28 mouse cellular contexts compared by ENCODE assay signal in the genomic region with DNA sequence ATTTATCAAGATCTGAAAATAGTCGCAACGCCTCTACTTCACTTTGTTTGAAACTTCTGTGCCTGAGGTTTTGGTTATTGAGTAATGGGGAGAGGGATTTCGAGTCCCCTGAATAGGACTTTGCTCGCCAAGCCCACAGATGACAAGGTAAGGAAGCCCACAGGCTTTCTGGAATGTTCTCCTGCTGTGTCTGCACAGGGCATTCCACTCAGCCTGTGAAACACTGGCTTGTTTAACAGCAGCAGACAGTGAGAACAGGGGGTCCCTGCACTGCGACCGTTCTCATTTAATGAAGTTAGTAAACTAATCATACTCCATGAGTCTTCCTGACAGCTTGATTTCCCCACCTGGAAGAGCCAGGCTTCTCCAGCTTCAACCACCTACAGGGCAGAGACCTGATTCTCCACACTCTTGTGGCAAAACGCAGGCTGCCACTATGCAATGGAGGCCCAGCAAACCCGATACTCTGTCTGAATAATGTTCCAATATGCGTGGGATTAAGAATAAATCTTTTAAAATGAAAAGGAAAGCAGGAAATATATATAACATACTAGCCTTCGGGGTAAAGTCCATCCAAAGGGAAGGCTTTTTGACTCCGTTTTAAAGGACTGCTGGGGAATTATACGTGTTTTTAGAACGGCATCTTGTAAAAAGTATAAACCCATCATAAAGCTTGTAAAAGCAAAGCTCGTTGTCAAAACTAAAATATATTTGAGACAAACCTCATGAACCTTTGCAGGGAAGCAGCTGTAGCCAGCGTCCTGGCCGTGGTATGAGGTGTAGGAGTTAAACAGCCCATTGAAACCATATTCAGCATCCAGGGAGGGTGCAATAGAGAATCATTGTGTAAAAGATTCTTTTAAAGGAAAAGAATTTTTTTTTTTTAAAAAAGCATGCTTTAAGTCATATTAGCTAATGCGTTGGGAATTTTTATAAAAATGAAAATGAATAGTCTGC.
A peak's percentile ranks its signal among the peaks of the same experiment; 100 is the strongest.
DNase-seq lines count a peak whose midpoint lies in the region; ATAC-seq and TF ChIP-seq lines count a peak whose summit lies in the region.
"Had no signal": no experiment of that assay in that cellular context is flagged by ENCODE, and none has a peak within 500 bp of the region (broad histone marks: within the 10 kb centered on the region; RNA-seq: fewer than 3 reads in every experiment).

No protein-coding gene starts in this region.

- no peaks in the 10 kb centered on the region for H3K36me3 ChIP-seq in heart, embryonic 10.5 days
- no peaks in the 10 kb centered on the region for H3K36me3 ChIP-seq in limb, embryonic 14.5 days (ENCODE audit: control insufficient read depth, insufficient read depth, low read length)
- H3K36me3 ChIP-seq: forebrain, embryonic 15.5 days; heart, embryonic 13.5 days; lung, embryonic 15.5 days; midbrain, embryonic 15.5 days had no signal

- H3K4me3 ChIP-seq in heart, embryonic 10.5 days, result no peak overlapping the region
- H3K4me3 ChIP-seq in limb, embryonic 14.5 days (replicated peaks; ENCODE audit: low read length), result no peak overlapping the region
- H3K4me3 ChIP-seq: forebrain, embryonic 15.5 days; heart, embryonic 13.5 days; lung, embryonic 15.5 days; midbrain, embryonic 15.5 days had no signal

- no peaks in the 10 kb centered on the region for H3K9me3 ChIP-seq in heart, embryonic 10.5 days
- no peaks in the 10 kb centered on the region for H3K9me3 ChIP-seq in limb, embryonic 14.5 days (ENCODE audit: control insufficient read depth, low read length)
- H3K9me3 ChIP-seq: forebrain, embryonic 15.5 days; heart, embryonic 13.5 days; lung, embryonic 15.5 days; midbrain, embryonic 15.5 days had no signal

- peak; percentile 65 for DNase-seq in heart, embryonic 10.5 days (ENCODE audit: low spot score)
- no peak for DNase-seq in heart, adult 11 months
- peak; percentile 10 for DNase-seq in retina, embryonic 14.5 days (ENCODE audit: low spot score)
- DNase-seq in retina, postnatal 1 day, result no peak
- DNase-seq in limb, embryonic 14.5 days (ENCODE audit: low spot score), result peak; percentile 31
- no peak for DNase-seq in adipocyte (ENCODE audit: low spot score)
- no peak for DNase-seq in cerebellum, adult 11 months
- DNase-seq: adrenal gland, postnatal 10 days; cerebellum, adult 8-10 months; cerebellum, postnatal 36 days; gastrocnemius, postnatal 14 days; heart, adult 18-20 months; heart, postnatal 14 days; kidney, adult 9 months; kidney, postnatal 14 days; left cerebral cortex, postnatal 4 days; lung, postnatal 4 days; thymus, adult 2 months; thymus, postnatal 4 days had no signal

- H3K27ac ChIP-seq in heart, embryonic 10.5 days, result no peak overlapping the region
- peak overlapping the region; percentile 35 for H3K27ac ChIP-seq in limb, embryonic 14.5 days (replicated peaks; ENCODE audit: low read depth, low read length)
- H3K27ac ChIP-seq: forebrain, embryonic 15.5 days; heart, embryonic 13.5 days; hindbrain, postnatal 0 days; liver, embryonic 14.5 days; lung, embryonic 15.5 days; midbrain, embryonic 15.5 days; stomach, postnatal 0 days had no signal

- H3K9ac ChIP-seq in limb, embryonic 14.5 days (ENCODE audit: low read depth, low read length, severe bottlenecking), result 0 out of 2 replicates have a peak overlapping the region, but pooled peaks have one; percentile 28
- H3K9ac ChIP-seq: forebrain, embryonic 15.5 days; heart, embryonic 13.5 days; liver, embryonic 14.5 days; lung, embryonic 15.5 days; midbrain, embryonic 15.5 days had no signal

- TF ChIP-seq POLR2A in limb, embryonic 14.5 days (IDR thresholded peaks at IDR 0.05; ENCODE audit: borderline replicate concordance, extremely low read depth, insufficient read depth, insufficient read length), result no peak

- no peaks in the 10 kb centered on the region for H3K4me1 ChIP-seq in heart, embryonic 10.5 days
- peaks cover 10% of the 10 kb centered on the region for H3K4me1 ChIP-seq in limb, embryonic 14.5 days (ENCODE audit: control insufficient read depth, insufficient read depth, low read length)
- H3K4me1 ChIP-seq: forebrain, embryonic 15.5 days; lung, embryonic 15.5 days; midbrain, embryonic 15.5 days had no signal

- ATAC-seq in limb, embryonic 14.5 days (ENCODE audit: low FRiP score, low read depth), result peak; percentile 65
- ATAC-seq: CD4-positive, CD25-positive, alpha-beta regulatory T cell, adult 4 months; forebrain, embryonic 15.5 days; hindbrain, postnatal 0 days; intestine, embryonic 16.5 days; midbrain, embryonic 15.5 days had no signal

- peak overlapping the region; percentile 35 for H3K4me2 ChIP-seq in limb, embryonic 14.5 days (replicated peaks; ENCODE audit: low read depth, low read length, severe bottlenecking)
- H3K4me2 ChIP-seq: forebrain, embryonic 15.5 days; heart, embryonic 13.5 days; lung, embryonic 15.5 days; midbrain, embryonic 15.5 days had no signal

- 80% methylated on average over 17 of the region's 17 CpGs for WGBS in heart, embryonic 10.5 days
- 32% methylated on average over 17 of the region's 17 CpGs for WGBS in limb, embryonic 14.5 days

- H3K27me3 ChIP-seq in heart, embryonic 10.5 days (ENCODE audit: insufficient read depth, poor library complexity, severe bottlenecking), result no peaks in the 10 kb centered on the region
- H3K27me3 ChIP-seq in limb, embryonic 14.5 days (ENCODE audit: control insufficient read depth, insufficient read depth, low read length), result no peaks in the 10 kb centered on the region
- H3K27me3 ChIP-seq: forebrain, embryonic 15.5 days; heart, embryonic 13.5 days; lung, embryonic 15.5 days; midbrain, embryonic 15.5 days had no signal

Comparison
In these comparisons a context has a peak if more than half of its experiments do, and no peak if none do; other contexts are left out.
1. DNase-seq: peak in heart, embryonic 10.5 days (single experiment), retina, embryonic 14.5 days (single experiment) and limb, embryonic 14.5 days (single experiment); none in heart, adult 11 months (single experiment), retina, postnatal 1 day (single experiment), adipocyte (single experiment) and cerebellum, adult 11 months (single experiment).